Mouse (Mus musculus) G1E (cell line): ENCODE results near the gene Sec22c.

Experiments used
- CTCF ChIP-seq: IDR thresholded peaks from 2 replicates; pipeline ENCODE4 v1.5.1; 2012; ENCODE audit warnings: low read depth, low read length, inconsistent platforms, mixed read lengths
- POLR2AphosphoS5 ChIP-seq: IDR thresholded peaks from 2 replicates; pipeline ENCODE4 v1.6.1; 2012; ENCODE audit warnings: low read depth, low read length, inconsistent platforms; ENCODE audit not compliant: insufficient replicate concordance
- TAL1 ChIP-seq: conservative IDR thresholded peaks from 2 replicates; pipeline ENCODE4 v1.6.1; 2012; ENCODE audit warnings: low read depth, low read length, inconsistent platforms, mixed read lengths

DNA sequence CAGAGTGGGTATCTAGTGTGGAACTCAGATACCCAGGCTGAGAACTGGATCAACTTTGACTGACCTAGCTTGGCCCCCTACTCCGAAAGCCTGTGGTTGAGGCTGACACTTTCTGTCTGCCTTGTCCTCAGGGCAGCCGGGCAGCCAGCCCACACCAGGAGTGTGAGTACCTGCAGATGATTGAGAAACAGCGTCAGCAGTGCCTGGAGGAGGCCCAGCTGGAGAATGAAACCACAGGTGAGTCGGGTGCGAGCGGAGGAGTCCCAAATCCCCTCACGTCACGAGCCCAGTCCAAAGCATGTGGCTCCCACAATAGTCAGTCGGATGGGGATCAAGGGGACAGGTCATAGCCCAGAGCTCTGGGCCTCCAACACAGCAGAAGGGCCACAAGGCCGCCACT lies 51.6 kb downstream of the Sec22c start:
- TF ChIP-seq CTCF (no peak), POLR2AphosphoS5 (no peak), TAL1 (no peak)
